Mouse (Mus musculus) bone marrow, adult 2 months (tissue): ENCODE measurements around the gene Abcc12.

Experiments used
- CTCF ChIP-seq: fragments of 200-500 bp; IDR thresholded peaks from 2 replicates; pipeline ENCODE4 v1.5.1; 2011; ENCODE audit warnings: low read length, control low read depth; ENCODE audit not compliant: control insufficient read depth, insufficient read depth
- POLR2A ChIP-seq: fragments of 200-500 bp; IDR thresholded peaks from 2 replicates; pipeline ENCODE4 v1.6.1; 2011; ENCODE audit warnings: low read depth, mild to moderate bottlenecking, control low read depth, low read length, borderline replicate concordance; ENCODE audit not compliant: control insufficient read depth

DNA sequence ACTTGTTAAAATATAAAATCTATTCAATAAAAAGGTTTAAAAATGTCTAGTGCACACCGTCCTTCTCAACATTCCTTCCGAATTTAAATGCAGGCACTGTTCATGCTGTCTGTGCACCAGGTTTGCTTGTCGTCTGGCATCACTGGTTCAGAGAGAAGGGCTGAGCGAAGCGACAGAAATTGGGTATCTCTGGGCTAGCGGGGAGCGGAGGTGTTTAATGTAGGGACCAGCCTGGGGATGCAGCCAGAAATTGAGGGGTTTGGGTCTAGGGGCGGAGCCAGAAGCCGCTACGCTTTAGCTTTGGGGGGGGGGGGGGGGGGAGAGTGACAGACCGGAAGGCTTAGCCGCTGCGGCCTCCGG, 43.0 kb upstream of the Abcc12 start:
- TF ChIP-seq CTCF = no peak
- TF ChIP-seq POLR2A = no peak
